Mouse (Mus musculus) testis, adult 2 months (tissue): ENCODE results near the gene Mb. TPM values are rescaled to one million over a fixed set of nuclear protein-coding genes. Genes with fewer than 3 reads are reported as not detected.
A peak's percentile ranks its signal among the peaks of the same experiment; 100 is the strongest.

Experiments used
- H3K27ac ChIP-seq: fragments of 200-500 bp; 2 replicates; pipeline ENCODE4 v1.5.1; 2012; ENCODE audit warnings: low read depth, low read length; ENCODE audit not compliant: control insufficient read depth, insufficient read depth
- H3K27me3 ChIP-seq: fragments of 200-500 bp; 2 replicates; pipeline ENCODE4 v1.6.1; 2012; ENCODE audit warnings: mild to moderate bottlenecking, low read length, moderate library complexity; ENCODE audit not compliant: control insufficient read depth, insufficient read depth
- H3K36me3 ChIP-seq: fragments of 200-500 bp; 2 replicates; pipeline ENCODE4 v1.6.1; 2012; ENCODE audit warnings: mild to moderate bottlenecking, low read length; ENCODE audit not compliant: control insufficient read depth, insufficient read depth
- H3K4me1 ChIP-seq: fragments of 200-500 bp; 2 replicates; pipeline ENCODE4 v1.6.1; 2012; ENCODE audit warnings: low read length; ENCODE audit not compliant: control insufficient read depth, insufficient read depth
- H3K4me3 ChIP-seq: fragments of 200-500 bp; 2 replicates; pipeline ENCODE4 v1.5.1; 2012; ENCODE audit warnings: low read depth, mild to moderate bottlenecking, low read length, moderate library complexity, mixed read lengths; ENCODE audit not compliant: control insufficient read depth
- CTCF ChIP-seq: fragments of 200-500 bp; IDR thresholded peaks from 2 replicates; pipeline ENCODE4 v1.5.1; 2012; ENCODE audit warnings: low read depth, mild to moderate bottlenecking, inconsistent platforms, low read length, moderate library complexity; ENCODE audit not compliant: control insufficient read depth, insufficient read depth, insufficient replicate concordance
- POLR2A ChIP-seq: fragments of 200-500 bp; IDR thresholded peaks from 2 replicates; pipeline ENCODE4 v1.6.1; 2012; ENCODE audit warnings: low read depth, mild to moderate bottlenecking, inconsistent platforms, low read length, moderate library complexity; ENCODE audit not compliant: control insufficient read depth
- polyA plus RNA-seq: library from polyadenylated mRNA; depleted of rRNA; stranded (reverse); fragments of >200 nt; gene quantifications from 2 replicates; pipeline ENCODE4 v1.2.3, GENCODE M21; 2012

The Mb gene
- polyA plus RNA-seq, 1 experiment, result 0.43 TPM

DNA sequence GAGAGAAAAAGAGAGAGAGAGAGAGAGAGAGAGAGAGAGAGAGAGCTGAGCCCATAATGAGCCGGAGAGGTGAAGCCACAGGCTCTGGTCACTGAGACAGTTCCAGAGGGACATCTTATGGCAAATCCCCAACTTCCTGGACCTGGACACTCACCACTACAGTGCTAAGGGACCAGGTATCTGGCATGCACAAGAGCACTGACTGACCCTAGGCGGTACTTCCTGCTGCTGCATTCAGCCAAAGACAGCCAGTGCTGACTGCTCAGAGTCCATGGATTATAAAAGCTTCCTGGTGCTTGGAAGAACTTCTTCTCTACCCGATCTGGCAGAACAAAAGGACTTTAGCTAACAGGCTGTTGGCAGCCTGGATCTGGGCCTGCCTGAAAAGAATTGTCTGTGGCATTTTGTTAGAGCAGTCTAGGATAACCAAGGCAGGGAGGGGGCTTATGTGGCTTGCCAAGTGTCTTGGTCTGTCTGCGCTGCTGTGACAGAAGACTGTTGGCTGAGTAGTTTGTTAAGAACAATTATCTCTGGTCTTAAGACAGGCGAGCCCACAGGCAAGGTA is 4.2 kb upstream of the Mb start:
- TF ChIP-seq POLR2A (no peak), CTCF (no peak)
- no peak overlapping the region for H3K4me3 ChIP-seq
- peaks cover 6% of the 10 kb centered on the region for H3K4me1 ChIP-seq
- H3K27me3 ChIP-seq, result no peaks in the 10 kb centered on the region
- H3K36me3 ChIP-seq, result no peaks in the 10 kb centered on the region
- H3K27ac ChIP-seq, result no peak overlapping the region

DNA sequence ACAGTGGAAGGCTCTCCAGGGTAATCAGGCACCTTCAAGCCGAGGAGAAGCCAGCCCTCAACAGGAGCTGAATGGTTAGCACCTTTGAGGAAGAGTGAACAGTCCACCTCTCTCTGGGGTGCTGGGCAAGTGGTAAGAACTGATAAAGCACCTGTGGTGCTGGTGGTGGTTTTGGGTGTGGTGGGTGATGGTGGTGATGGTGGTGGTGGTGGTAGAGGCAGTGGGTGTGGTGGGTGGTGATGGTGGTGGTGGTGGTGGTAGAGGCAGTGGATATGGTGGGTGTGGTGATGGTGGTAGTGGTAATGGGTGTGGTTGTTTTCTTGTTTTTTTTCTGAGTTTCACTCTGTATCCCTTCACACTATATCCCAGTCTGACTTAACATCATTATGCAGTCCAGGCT is 2.6 kb upstream of the Mb start:
- no peak overlapping the region for H3K4me3 ChIP-seq
- TF ChIP-seq POLR2A (no peak), CTCF (no peak)
- no peaks in the 10 kb centered on the region for H3K27me3 ChIP-seq
- H3K27ac ChIP-seq, result no peak overlapping the region
- H3K36me3 ChIP-seq, result no peaks in the 10 kb centered on the region
- no peaks in the 10 kb centered on the region for H3K4me1 ChIP-seq

GRCm38 (mm10) chr15:77052176-77052575 is 1.7 kb upstream of the Mb start:
- Histone ChIP-seq H3K36me3 (no peaks in the 10 kb centered on the region), H3K27ac (no peak overlapping the region), H3K27me3 (no peaks in the 10 kb centered on the region), H3K4me3 (no peak overlapping the region), H3K4me1 (no peaks in the 10 kb centered on the region)
- TF ChIP-seq CTCF (no peak), POLR2A (no peak)

DNA sequence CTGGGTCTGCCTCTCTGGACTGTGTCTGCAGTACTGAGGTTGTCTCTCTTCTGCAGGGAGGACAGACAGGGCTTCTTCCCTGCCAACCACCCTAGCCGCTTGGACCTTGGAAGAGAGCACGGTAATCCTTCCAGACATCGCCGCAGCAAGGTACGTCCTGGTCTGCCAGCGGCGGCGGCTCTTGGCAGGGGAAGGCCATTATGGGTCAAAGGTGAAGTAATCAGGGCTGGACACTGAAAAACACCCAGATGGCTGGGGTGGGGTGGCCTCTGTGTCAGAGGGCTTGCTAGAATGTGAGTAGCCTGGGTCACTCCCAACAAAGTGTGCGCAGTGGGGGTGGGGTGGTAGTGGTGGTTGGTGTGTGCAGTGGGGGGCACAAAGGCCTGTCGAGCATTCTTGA is 4.9 kb downstream of the Mb start:
- Histone ChIP-seq H3K4me1 (no peaks in the 10 kb centered on the region; the same call in 1 of the 2 replicates), H3K4me3 (no peak overlapping the region), H3K36me3 (no peaks in the 10 kb centered on the region), H3K27ac (no peak overlapping the region), H3K27me3 (no peaks in the 10 kb centered on the region)
- TF ChIP-seq CTCF, result no peak
- no peak for TF ChIP-seq POLR2A

GRCm38 (mm10) chr15:77044597-77045320 is 5.7 kb downstream of the Mb start, which contains the start of gene Apol6:
TSS of gene Apol6 (plus strand) at chr15:77044729.
- Histone ChIP-seq H3K27ac (peak within 1 kb of the TSS; percentile 61), H3K36me3 (no peaks in the 10 kb centered on the region), H3K27me3 (no peaks in the 10 kb centered on the region), H3K4me1 (no peaks in the 10 kb centered on the region; the same call in 1 of the 2 replicates), H3K4me3 (no peak within 1 kb of the TSS)
- no peak for TF ChIP-seq POLR2A
- no peak for TF ChIP-seq CTCF

GRCm38 (mm10) chr15:77040784-77041183 is 9.7 kb downstream of the Mb start:
- Histone ChIP-seq H3K27me3 (no peaks in the 10 kb centered on the region), H3K4me1 (peaks cover 4% of the 10 kb centered on the region), H3K36me3 (no peaks in the 10 kb centered on the region), H3K27ac (no peak overlapping the region), H3K4me3 (no peak overlapping the region)
- no peak for TF ChIP-seq CTCF
- no peak for TF ChIP-seq POLR2A

DNA sequence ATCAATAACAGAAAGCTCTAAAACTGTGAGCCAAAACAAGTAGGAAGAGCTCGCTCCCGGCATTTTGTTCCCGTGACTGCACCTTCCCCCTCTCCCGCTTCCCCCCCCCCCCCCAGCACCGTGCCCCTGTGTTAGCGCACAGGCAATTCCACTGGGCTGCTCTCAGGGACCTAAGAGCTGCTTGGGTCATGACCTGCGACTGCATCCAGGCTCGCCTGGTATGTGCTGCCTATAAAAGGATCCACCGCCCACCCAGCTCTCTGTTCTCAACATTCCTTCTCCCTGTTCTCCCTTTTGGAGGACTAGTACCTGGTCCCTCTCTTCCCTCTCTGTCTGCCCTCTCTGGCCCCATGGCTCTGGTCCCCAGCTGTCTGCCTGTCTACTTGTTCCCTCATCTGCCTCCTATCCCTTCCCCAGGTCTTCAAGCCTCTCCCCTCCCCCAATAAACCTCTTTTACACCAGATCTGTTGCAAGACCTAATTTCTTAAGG is 11.2 kb downstream of the Mb start:
- TF ChIP-seq POLR2A, result no peak
- no peak for TF ChIP-seq CTCF
- Histone ChIP-seq H3K27me3 (no peaks in the 10 kb centered on the region), H3K4me1 (peaks cover 4% of the 10 kb centered on the region), H3K36me3 (no peaks in the 10 kb centered on the region), H3K27ac (no peak overlapping the region), H3K4me3 (no peak overlapping the region)
